Mouse (Mus musculus) ES-Bruce4 (cell line): ENCODE results near the gene Ttc25. TPM values are rescaled to one million over a fixed set of nuclear protein-coding genes. Genes with fewer than 3 reads are reported as not detected.
A peak's percentile ranks its signal among the peaks of the same experiment; 100 is the strongest.

Experiments
- H3K27ac ChIP-seq: 2 replicates; pipeline ENCODE4 v1.5.1; 2012; ENCODE audit warnings: low read length, inconsistent platforms; ENCODE audit not compliant: insufficient read depth
- H3K27me3 ChIP-seq: 2 replicates; pipeline ENCODE4 v1.6.1; 2012; ENCODE audit warnings: mild to moderate bottlenecking, low read length, inconsistent platforms; ENCODE audit not compliant: control insufficient read depth, poor library complexity, insufficient read depth, severe bottlenecking
- H3K36me3 ChIP-seq: 2 replicates; pipeline ENCODE4 v1.6.1; 2012; ENCODE audit warnings: inconsistent platforms, mild to moderate bottlenecking, low read length, moderate library complexity; ENCODE audit not compliant: control insufficient read depth, poor library complexity, insufficient read depth, severe bottlenecking
- H3K4me1 ChIP-seq: one replicate; pipeline ENCODE4 v1.8.1; 2011; ENCODE audit warnings: low read length; ENCODE audit not compliant: control insufficient read depth, insufficient read depth
- H3K4me3 ChIP-seq: 2 replicates; pipeline ENCODE4 v1.5.1; 2011; ENCODE audit warnings: low read depth, mild to moderate bottlenecking, low read length
- H3K9ac ChIP-seq: 2 replicates; pipeline ENCODE4 v1.6.1; 2012; ENCODE audit warnings: low read depth, mild to moderate bottlenecking, inconsistent platforms; ENCODE audit not compliant: poor library complexity, severe bottlenecking
- H3K9me3 ChIP-seq: replicated peaks from 2 replicates; pipeline ENCODE4 v1.6.1; 2012; ENCODE audit warnings: mild to moderate bottlenecking, low read length, inconsistent platforms; ENCODE audit not compliant: control insufficient read depth, poor library complexity, insufficient read depth, severe bottlenecking
- CTCF ChIP-seq: IDR thresholded peaks from one replicate; pipeline ENCODE4 v1.8.1; 2011; ENCODE audit warnings: low read depth, low read length
- EP300 ChIP-seq: IDR thresholded peaks from 2 replicates; pipeline ENCODE4 v1.6.1; 2011; ENCODE audit warnings: low read depth, low read length; ENCODE audit not compliant: insufficient read depth
- POLR2A ChIP-seq: IDR thresholded peaks from one replicate; pipeline ENCODE4 v1.8.1; 2011; ENCODE audit warnings: low read length; ENCODE audit not compliant: insufficient read depth
- polyA plus RNA-seq: library from polyadenylated mRNA; stranded (reverse); fragments of >200 nt; gene quantifications from 2 replicates; pipeline ENCODE4 v1.2.4, GENCODE M21; 2011; ENCODE audit warnings: low read depth; ENCODE audit not compliant: missing spikeins, insufficient read depth, insufficient read length

Ttc25 gene
- polyA plus RNA-seq, 1 experiment, result 2.5 TPM

DNA sequence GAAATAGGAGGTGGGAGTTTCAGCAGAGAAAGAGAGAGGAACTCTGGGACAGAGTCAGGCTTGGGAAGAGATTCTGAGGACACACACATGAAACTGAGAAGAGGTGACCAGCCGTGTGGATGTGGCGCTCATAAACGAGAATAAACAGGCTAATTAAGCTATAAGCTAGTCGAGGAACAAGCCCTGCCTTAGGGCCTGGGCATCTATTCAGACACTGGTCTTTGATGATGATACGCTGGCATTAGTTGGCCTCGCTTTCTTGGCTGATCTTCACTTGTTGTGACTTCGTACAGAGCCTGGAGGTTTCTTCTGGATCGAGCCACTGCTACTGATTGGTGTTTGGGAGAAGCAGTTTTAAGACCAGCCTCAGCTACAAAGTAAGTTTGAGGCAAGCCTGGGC is 39.4 kb upstream of the Ttc25 start:
- no peaks in the 10 kb centered on the region for H3K27me3 ChIP-seq
- H3K9me3 ChIP-seq, result no peaks in the 10 kb centered on the region
- no peak overlapping the region for H3K4me3 ChIP-seq
- H3K4me1 ChIP-seq, result peaks cover 2% of the 10 kb centered on the region
- TF ChIP-seq EP300 (no peak), POLR2A (no peak), CTCF (no peak)
- H3K27ac ChIP-seq, result no peak overlapping the region
- no peak overlapping the region for H3K9ac ChIP-seq
- peaks cover 50% of the 10 kb centered on the region for H3K36me3 ChIP-seq

DNA sequence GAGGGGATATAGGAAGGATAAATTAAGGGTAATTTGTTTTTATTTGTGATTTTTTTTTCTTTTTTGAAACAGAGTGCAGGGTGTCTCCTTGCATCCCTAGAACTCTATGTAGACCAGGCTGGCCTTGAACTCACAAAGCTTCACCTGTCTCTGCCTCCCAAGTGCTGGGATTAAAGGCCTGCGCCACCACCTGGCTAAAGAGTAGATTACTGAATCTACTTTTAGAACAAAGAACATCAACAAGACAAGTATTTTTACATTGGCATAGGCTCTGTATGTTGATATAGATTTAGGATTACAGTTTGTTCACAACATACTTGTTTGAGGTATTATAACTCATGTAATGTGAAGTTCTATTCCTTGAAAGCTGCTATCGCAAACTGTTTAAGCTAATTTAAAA is 34.9 kb upstream of the Ttc25 start:
- no peaks in the 10 kb centered on the region for H3K9me3 ChIP-seq
- no peak overlapping the region for H3K27ac ChIP-seq
- TF ChIP-seq EP300, result no peak
- TF ChIP-seq CTCF, result no peak
- TF ChIP-seq POLR2A, result no peak
- H3K4me3 ChIP-seq, result no peak overlapping the region
- H3K4me1 ChIP-seq, result no peaks in the 10 kb centered on the region
- peaks cover 69% of the 10 kb centered on the region for H3K36me3 ChIP-seq
- H3K27me3 ChIP-seq, result no peaks in the 10 kb centered on the region
- no peak overlapping the region for H3K9ac ChIP-seq

DNA sequence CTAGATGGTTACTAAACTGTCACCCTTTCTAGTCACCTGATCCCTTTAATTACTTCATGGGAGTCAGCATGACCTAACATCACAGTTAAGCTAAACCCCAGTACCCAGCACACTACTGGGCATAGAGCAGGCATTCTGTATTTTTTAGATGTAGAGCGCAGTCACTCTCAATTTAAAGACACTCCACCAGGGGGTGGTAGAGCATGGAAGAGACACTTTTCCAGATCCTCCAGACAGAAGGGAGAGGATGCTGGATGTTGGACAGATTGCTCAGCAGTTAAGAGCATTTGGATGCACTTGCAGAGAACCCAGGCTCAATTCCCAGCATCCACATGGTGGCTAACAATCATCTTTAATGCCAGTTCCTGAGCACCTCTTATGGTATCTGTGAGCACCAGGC is 33.0 kb upstream of the Ttc25 start:
- Histone ChIP-seq H3K27ac (no peak overlapping the region), H3K36me3 (peaks cover 81% of the 10 kb centered on the region), H3K4me3 (no peak overlapping the region), H3K4me1 (no peaks in the 10 kb centered on the region), H3K27me3 (no peaks in the 10 kb centered on the region), H3K9me3 (no peaks in the 10 kb centered on the region), H3K9ac (no peak overlapping the region)
- TF ChIP-seq CTCF, result no peak
- TF ChIP-seq POLR2A, result no peak
- no peak for TF ChIP-seq EP300

DNA sequence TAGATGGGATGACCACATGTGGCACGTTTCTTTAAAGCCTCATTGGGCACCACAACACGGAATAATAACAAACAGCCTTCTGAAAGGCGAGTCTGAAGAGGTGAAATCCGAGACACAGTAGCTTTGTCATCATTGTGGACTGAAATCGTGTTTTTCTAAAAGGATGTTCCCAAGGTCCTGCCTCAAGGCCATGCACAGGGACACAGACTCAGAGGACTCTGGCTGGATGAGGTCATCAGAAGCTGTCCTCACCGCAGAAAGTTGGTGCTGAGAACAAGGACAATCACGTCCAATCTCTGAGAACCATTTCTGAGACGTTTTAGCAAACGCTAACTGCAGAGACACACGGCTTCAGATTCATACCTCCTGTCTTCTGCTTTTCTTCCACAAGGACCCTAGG is 31.7 kb upstream of the Ttc25 start:
- no peak overlapping the region for H3K9ac ChIP-seq
- H3K36me3 ChIP-seq, result peaks cover 88% of the 10 kb centered on the region
- no peak overlapping the region for H3K27ac ChIP-seq
- H3K9me3 ChIP-seq, result no peaks in the 10 kb centered on the region
- no peak overlapping the region for H3K4me3 ChIP-seq
- no peaks in the 10 kb centered on the region for H3K4me1 ChIP-seq
- TF ChIP-seq POLR2A (no peak), CTCF (no peak)
- H3K27me3 ChIP-seq, result no peaks in the 10 kb centered on the region

DNA sequence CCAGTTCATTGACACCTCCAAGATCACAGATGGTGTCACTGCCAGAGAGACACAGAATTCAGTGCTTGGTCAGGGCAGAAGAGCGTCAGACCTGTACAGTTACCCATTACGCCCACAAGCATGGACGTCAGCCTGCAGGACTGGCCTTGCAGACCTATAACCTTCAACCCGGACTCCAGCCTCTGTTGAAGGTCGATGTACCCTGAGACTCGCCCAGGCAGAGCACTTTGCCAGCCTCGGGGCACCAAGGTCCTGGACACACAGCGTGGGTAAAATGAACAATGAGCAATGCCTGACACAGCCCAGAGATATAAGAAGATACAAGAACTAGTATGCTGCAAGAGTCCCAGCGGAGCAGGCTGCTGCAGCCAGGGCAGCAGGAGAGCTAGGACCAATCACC is 30.3 kb upstream of the Ttc25 start:
- TF ChIP-seq EP300, result no peak
- TF ChIP-seq POLR2A, result no peak
- no peak for TF ChIP-seq CTCF
- H3K27ac ChIP-seq, result peak overlapping the region; percentile 21; the same call in 1 of the 2 replicates
- H3K9ac ChIP-seq, result no peak overlapping the region
- H3K4me3 ChIP-seq, result no peak overlapping the region
- peaks cover 84% of the 10 kb centered on the region for H3K36me3 ChIP-seq
- H3K4me1 ChIP-seq, result no peaks in the 10 kb centered on the region
- no peaks in the 10 kb centered on the region for H3K27me3 ChIP-seq
- no peaks in the 10 kb centered on the region for H3K9me3 ChIP-seq

GRCm38 (mm10) chr11:100515789-100516188 is 29.6 kb upstream of the Ttc25 start:
- no peak overlapping the region for H3K9ac ChIP-seq
- TF ChIP-seq POLR2A, result no peak
- TF ChIP-seq EP300, result no peak
- no peak for TF ChIP-seq CTCF
- no peaks in the 10 kb centered on the region for H3K9me3 ChIP-seq
- no peaks in the 10 kb centered on the region for H3K27me3 ChIP-seq
- H3K36me3 ChIP-seq, result peaks cover 87% of the 10 kb centered on the region
- H3K4me3 ChIP-seq, result no peak overlapping the region
- H3K4me1 ChIP-seq, result no peaks in the 10 kb centered on the region
- 0 out of 2 replicates have a peak overlapping the region, but pooled peaks have one; percentile 21 for H3K27ac ChIP-seq
